Mouse (Mus musculus) brain, adult 2 months (tissue): ENCODE data around the gene Pde4a.
"Not testable (repeated sequence)": the region's sequence is repeated elsewhere in the genome, so short reads cannot be mapped to it uniquely, and the experiment has no call there.

Experiments used
- DNase-seq: peaks from one replicate; pipeline ENCODE4 v3.0.0; 2011; ENCODE audit warnings: low read depth, low spot score

Pde4a gene

GRCm38 (mm10) chr9:21244428-21245112 is 79.1 kb downstream of the Pde4a start:
- DNase-seq = peak; percentile 87

GRCm38 (mm10) chr9:21245113-21245487 is 79.6 kb downstream of the Pde4a start:
- DNase-seq = no peak

- DNase-seq = no peak
Observed at GRCm38 (mm10) chr9:21246342-21246741, 80.8 kb downstream of the Pde4a start.

- peak; percentile 87 for DNase-seq
Observed at GRCm38 (mm10) chr9:21248326-21248725, 82.8 kb downstream of the Pde4a start, which contains the start of gene S1pr5. Gene S1pr5 (minus strand): TSS chr9:21248443.

GRCm38 (mm10) chr9:21249629-21250508 is 84.4 kb downstream of the Pde4a start:
- no peak for DNase-seq

- no peak for DNase-seq
Observed at GRCm38 (mm10) chr9:21250509-21250908, 85.0 kb downstream of the Pde4a start.

GRCm38 (mm10) chr9:21251116-21251735 is 85.7 kb downstream of the Pde4a start:
- no peak for DNase-seq

- DNase-seq = no peak
Observed at GRCm38 (mm10) chr9:21254690-21255089, 89.2 kb downstream of the Pde4a start.

GRCm38 (mm10) chr9:21256349-21256748 is 90.8 kb downstream of the Pde4a start:
- DNase-seq = not testable (repeated sequence)

- DNase-seq = no peak
Observed at GRCm38 (mm10) chr9:21260491-21261040, 95.1 kb downstream of the Pde4a start.

GRCm38 (mm10) chr9:21261831-21262230 is 96.3 kb downstream of the Pde4a start:
- DNase-seq = no peak
